Mouse (Mus musculus): ENCODE measurements around the gene Lims1. TPM values are rescaled to one million over a fixed set of nuclear protein-coding genes. Genes with fewer than 3 reads are reported as not detected.

Gene Lims1
- total and polyA plus RNA-seq, 2 experiments from 2014 or later: 177 to 232 TPM

- H3K9ac ChIP-seq (replicated peaks; ENCODE audit: low read depth, low read length): no peak overlapping the region; the same call in 1 of the 2 replicates
- ATAC-seq (ENCODE audit: insufficient read depth, low read depth): no peak
Observed at GRCm38 (mm10) chr10:58370143-58370542, 46.9 kb downstream of the Lims1 start.

GRCm38 (mm10) chr10:58370559-58370958 is 47.3 kb downstream of the Lims1 start:
- no peak for DNase-seq (ENCODE audit: low spot score)
- Histone ChIP-seq H3K9me3 (replicated peaks; ENCODE audit: control insufficient read depth, low read length) (no peaks in the 10 kb centered on the region), H3K9ac (replicated peaks; ENCODE audit: low read depth, low read length) (no peak overlapping the region; the same call in 1 of the 2 replicates), H3K4me2 (ENCODE audit: low read depth, low read length) (peak overlapping the region; percentile 33; the same call in 1 of the 2 replicates), H3K27me3 (ENCODE audit: control insufficient read depth, insufficient read depth, low read length) (no peaks in the 10 kb centered on the region), H3K27ac (ENCODE audit: low read depth) (peak overlapping the region; percentile 76), H3K4me3 (ENCODE audit: low read depth, low read length) (no peak overlapping the region), H3K4me1 (ENCODE audit: control insufficient read depth, insufficient read depth) (peaks cover 32% of the 10 kb centered on the region), H3K36me3 (replicated peaks; ENCODE audit: control insufficient read depth, insufficient read depth, low read length) (no peaks in the 10 kb centered on the region)
- no peak for TF ChIP-seq CTCF (IDR thresholded peaks at IDR 0.05; ENCODE audit: low read depth)
- no peak for TF ChIP-seq EP300 (IDR thresholded peaks at IDR 0.05; ENCODE audit: low read depth)
- no peak for ATAC-seq (ENCODE audit: insufficient read depth, low read depth)

More at GRCm38 (mm10) chr10:58370143-58370542, 46.9 kb downstream of the Lims1 start:
- Histone ChIP-seq H3K36me3 (replicated peaks; ENCODE audit: control insufficient read depth, insufficient read depth, low read length) (no peaks in the 10 kb centered on the region), H3K4me2 (ENCODE audit: low read depth, low read length) (no peak overlapping the region), H3K4me1 (ENCODE audit: control insufficient read depth, insufficient read depth) (peaks cover 34% of the 10 kb centered on the region), H3K4me3 (ENCODE audit: low read depth, low read length) (no peak overlapping the region), H3K9me3 (replicated peaks; ENCODE audit: control insufficient read depth, low read length) (no peaks in the 10 kb centered on the region), H3K27ac (ENCODE audit: low read depth) (peak overlapping the region; percentile 76), H3K27me3 (ENCODE audit: control insufficient read depth, insufficient read depth, low read length) (no peaks in the 10 kb centered on the region)
- DNase-seq (ENCODE audit: low spot score): peak; percentile 59
- TF ChIP-seq CTCF (IDR thresholded peaks at IDR 0.05; ENCODE audit: low read depth): no peak
- TF ChIP-seq EP300 (IDR thresholded peaks at IDR 0.05; ENCODE audit: low read depth): no peak

DNA sequence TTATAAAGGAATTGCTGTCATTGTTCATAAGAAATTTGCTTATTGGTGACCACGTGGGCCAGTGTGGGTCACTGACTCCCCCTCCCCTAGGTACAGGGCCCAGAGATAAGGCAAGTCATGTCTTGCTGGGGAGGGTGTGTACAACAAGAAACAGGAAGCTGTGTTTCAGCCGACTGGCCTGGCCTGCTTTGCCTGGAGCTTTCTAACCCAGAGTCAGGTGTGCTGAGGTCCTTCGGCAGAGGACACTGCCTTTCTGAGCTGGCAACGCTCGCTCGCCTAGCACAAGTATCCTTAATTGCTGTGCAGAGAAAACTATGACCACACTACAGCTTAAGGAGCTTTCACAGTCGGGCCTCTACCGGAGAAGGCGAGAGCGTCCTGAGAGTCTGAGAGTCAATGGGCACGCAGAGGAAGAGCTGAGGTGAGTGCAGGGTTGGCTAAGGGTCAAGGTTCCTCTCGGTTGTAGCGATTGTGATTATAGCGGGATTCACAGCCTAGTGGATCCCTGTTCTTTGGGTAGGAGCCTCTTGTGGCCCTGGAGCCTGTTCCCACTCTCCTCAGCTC is 48.1 kb downstream of the Lims1 start:
- ATAC-seq (ENCODE audit: insufficient read depth, low read depth): peak; percentile 51
- no peak for DNase-seq (ENCODE audit: low spot score)

GRCm38 (mm10) chr10:58372430-58373030 is 49.3 kb downstream of the Lims1 start:
- Histone ChIP-seq H3K4me3 (ENCODE audit: low read depth, low read length) (no peak overlapping the region), H3K27me3 (ENCODE audit: control insufficient read depth, insufficient read depth, low read length) (no peaks in the 10 kb centered on the region), H3K4me1 (ENCODE audit: control insufficient read depth, insufficient read depth) (peaks cover 32% of the 10 kb centered on the region), H3K36me3 (replicated peaks; ENCODE audit: control insufficient read depth, insufficient read depth, low read length) (no peaks in the 10 kb centered on the region), H3K27ac (ENCODE audit: low read depth) (peak overlapping the region; percentile 46; the same call in 1 of the 2 replicates), H3K4me2 (ENCODE audit: low read depth, low read length) (peak overlapping the region; percentile 25), H3K9me3 (replicated peaks; ENCODE audit: control insufficient read depth, low read length) (no peaks in the 10 kb centered on the region), H3K9ac (replicated peaks; ENCODE audit: low read depth, low read length) (no peak overlapping the region)
- 40% methylated on average over 6 of the region's 6 CpGs for WGBS
- DNase-seq (ENCODE audit: low spot score): no peak
- ATAC-seq (ENCODE audit: insufficient read depth, low read depth): no peak
- TF ChIP-seq EP300 (IDR thresholded peaks at IDR 0.05; ENCODE audit: low read depth) (no peak), CTCF (IDR thresholded peaks at IDR 0.05; ENCODE audit: low read depth) (no peak)

More for the DNA sequence above, 48.1 kb downstream of the Lims1 start:
- Histone ChIP-seq H3K27ac (ENCODE audit: low read depth) (peak overlapping the region; percentile 76), H3K9ac (replicated peaks; ENCODE audit: low read depth, low read length) (peak overlapping the region; percentile 6; the same call in 1 of the 2 replicates), H3K36me3 (replicated peaks; ENCODE audit: control insufficient read depth, insufficient read depth, low read length) (no peaks in the 10 kb centered on the region), H3K4me3 (ENCODE audit: low read depth, low read length) (peak overlapping the region; percentile 26), H3K4me2 (ENCODE audit: low read depth, low read length) (peak overlapping the region; percentile 33), H3K27me3 (ENCODE audit: control insufficient read depth, insufficient read depth, low read length) (no peaks in the 10 kb centered on the region), H3K9me3 (replicated peaks; ENCODE audit: control insufficient read depth, low read length) (no peaks in the 10 kb centered on the region), H3K4me1 (ENCODE audit: control insufficient read depth, insufficient read depth) (peaks cover 32% of the 10 kb centered on the region)
- TF ChIP-seq EP300 (IDR thresholded peaks at IDR 0.05; ENCODE audit: low read depth) (no peak), CTCF (IDR thresholded peaks at IDR 0.05; ENCODE audit: low read depth) (no peak)
- 14% methylated on average over 14 of the region's 14 CpGs for WGBS

DNA sequence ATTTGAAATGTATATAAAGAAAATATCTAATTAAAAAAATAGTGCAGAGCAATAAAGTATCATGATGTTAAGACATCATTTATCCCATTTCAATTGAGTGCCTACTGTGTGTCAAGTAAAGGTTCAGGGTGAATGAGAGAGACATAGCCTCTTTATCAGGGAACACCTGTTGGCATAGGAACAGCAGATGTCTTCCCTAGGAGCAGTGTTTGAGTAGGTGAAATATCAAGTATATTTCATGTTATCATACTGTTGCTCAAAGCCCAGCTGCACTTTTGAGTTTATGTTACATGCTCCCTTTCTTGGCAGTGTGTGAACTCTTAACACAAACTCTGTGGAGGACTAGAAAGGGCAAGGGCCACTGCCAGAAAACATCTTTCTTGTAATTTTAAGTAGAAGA is 50.6 kb downstream of the Lims1 start:
- DNase-seq (ENCODE audit: low spot score) (no peak), ATAC-seq (ENCODE audit: insufficient read depth, low read depth) (no peak)
- Histone ChIP-seq H3K27ac (ENCODE audit: low read depth) (no peak overlapping the region), H3K4me2 (ENCODE audit: low read depth, low read length) (no peak overlapping the region), H3K4me1 (ENCODE audit: control insufficient read depth, insufficient read depth) (peaks cover 32% of the 10 kb centered on the region), H3K4me3 (ENCODE audit: low read depth, low read length) (no peak overlapping the region), H3K36me3 (replicated peaks; ENCODE audit: control insufficient read depth, insufficient read depth, low read length) (no peaks in the 10 kb centered on the region), H3K9ac (replicated peaks; ENCODE audit: low read depth, low read length) (no peak overlapping the region), H3K9me3 (replicated peaks; ENCODE audit: control insufficient read depth, low read length) (no peaks in the 10 kb centered on the region), H3K27me3 (ENCODE audit: control insufficient read depth, insufficient read depth, low read length) (no peaks in the 10 kb centered on the region)
- TF ChIP-seq EP300 (IDR thresholded peaks at IDR 0.05; ENCODE audit: low read depth) (no peak), CTCF (IDR thresholded peaks at IDR 0.05; ENCODE audit: low read depth) (no peak)

All from heart, postnatal 0 days (tissue).